Mouse (Mus musculus) cerebellum, adult 9-10 months (tissue): ENCODE measurements around the gene Ophn1.

ENCODE experiments used
- DNase-seq: peaks from one replicate; pipeline ENCODE4 v3.0.0; 2022

Gene Ophn1

DNA sequence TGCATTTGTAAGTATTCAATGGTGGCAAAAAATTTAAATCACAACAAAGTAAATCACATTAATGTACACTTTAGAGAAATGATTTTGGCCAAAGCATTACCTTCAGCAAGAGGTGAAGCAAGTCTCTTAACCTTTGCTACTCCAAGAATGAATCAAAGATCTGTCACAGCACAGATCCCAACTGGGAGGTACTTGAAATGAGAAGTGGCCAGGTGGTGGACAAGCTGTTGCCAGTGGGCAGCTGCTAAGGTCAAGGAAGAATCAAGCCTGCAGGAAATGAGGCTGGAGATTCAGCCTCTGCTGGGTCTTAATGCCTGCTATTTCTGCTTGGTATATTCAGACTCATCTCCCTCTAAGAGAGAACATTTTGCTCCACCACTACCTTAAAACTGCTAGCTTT is 87.0 kb downstream of the Ophn1 start:
- peak; percentile 26 for DNase-seq

DNA sequence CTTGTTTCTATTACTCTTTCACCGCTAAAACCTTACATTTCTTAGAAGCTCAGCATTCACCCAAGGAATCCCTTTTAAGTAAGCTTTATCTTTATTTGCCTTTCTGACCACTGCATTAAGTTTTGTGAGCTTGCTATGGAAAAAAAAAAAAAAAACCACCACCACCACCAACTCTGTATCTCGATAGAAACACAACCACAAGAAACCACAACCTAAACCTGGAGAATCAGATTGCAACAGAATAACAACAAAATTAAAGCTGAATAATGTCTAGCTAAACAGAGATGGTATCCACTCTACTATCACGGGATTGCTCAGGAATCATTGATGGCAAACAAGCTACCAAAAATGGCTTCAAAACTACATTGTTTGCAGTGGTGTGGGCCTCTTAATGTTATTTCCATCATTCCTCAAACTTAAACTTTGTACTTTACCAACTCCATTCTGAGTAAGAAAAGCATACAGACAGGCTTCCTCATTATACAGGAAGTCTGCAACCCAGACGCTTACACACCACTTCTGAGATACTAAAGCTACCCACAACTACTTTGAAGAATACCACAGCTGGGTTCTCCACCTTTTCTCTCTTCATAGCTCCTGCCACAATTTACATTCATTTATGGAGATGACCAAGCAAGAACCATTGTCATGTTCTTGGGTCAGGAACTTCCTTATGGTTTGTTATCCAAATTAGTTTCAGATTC is 116.4 kb downstream of the Ophn1 start:
- DNase-seq = no peak

DNA sequence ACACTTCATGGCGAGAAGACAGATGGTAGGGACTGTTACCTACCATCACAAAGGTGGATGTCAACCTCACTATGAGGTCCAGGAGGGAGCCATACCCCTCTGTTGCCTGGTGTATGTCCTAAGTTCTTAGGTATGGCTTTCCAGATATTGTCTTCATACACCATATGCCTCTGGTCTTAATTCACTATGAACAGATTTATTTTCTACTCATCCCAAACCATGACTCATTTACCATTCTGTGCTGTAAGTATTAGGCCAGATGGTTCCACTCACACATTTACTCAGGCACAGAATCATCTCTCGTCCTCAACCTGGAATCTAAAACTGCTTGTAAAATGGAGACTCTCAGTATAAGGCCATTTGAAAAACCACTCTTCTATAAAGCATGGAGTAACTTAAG is 135.7 kb downstream of the Ophn1 start:
- DNase-seq = peak; percentile 24

DNA sequence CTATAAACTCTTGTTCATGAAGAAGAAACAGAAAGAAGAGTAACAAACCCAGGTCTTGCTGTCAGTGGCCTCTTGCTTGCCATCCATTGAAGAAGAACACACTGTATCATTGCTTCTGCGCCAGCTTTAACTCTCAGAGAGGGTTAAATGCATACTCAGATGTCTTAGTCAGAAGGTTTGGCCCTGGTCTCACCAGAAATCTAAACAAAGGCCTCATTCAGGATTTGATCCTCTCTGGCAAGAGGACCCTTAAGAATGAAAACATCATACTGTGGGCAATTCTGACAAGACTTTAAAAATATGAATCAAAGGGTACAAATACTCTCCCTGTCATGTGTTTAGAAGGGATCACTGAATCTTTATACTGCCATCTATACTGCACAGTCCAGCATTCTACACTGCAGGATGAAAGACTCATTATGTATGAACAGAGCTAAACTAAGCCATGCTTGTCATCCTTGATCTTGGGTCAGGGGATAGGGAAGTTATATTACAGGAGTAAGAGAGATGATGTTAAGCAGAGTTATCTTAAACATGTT is 139.5 kb downstream of the Ophn1 start:
- DNase-seq = no peak

DNA sequence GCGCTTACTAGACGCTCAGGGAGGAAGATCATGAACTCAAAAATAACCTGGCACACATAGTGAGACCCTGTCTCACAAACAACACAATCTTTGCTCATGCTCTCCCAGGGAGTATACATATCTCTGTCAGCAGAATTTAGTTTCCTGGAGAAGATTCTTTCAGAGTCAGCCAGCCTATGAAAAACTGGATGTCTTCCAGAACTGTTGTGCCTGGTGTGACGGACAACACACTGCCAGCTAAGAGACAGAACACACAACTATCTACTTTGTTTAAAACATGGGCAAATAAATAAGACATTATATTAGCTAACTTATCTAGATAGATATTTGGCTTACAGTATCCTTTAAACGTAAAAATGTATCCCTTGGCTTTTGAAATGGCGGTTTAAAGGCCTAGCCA is 154.1 kb downstream of the Ophn1 start:
- DNase-seq = peak; percentile 22

DNA sequence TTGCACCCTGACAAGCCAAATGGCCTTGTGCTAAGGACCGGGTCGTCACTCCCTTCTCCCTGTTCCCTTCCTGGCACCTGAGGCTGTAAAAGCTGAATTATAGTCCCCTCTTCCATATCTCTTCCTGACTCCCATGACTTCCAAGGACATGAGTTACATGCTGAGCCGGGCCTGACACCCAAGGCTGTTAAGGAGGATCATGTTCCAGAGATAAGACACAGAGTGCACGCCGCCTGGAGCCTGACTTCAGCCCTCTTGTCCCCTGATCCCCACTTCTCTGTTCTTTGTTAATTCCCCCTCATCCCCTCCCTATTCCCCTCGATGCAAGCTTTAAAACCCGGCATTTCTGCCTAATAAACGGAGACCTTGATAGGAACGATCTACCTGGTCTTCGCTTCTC is 167.8 kb downstream of the Ophn1 start:
- no peak for DNase-seq

DNA sequence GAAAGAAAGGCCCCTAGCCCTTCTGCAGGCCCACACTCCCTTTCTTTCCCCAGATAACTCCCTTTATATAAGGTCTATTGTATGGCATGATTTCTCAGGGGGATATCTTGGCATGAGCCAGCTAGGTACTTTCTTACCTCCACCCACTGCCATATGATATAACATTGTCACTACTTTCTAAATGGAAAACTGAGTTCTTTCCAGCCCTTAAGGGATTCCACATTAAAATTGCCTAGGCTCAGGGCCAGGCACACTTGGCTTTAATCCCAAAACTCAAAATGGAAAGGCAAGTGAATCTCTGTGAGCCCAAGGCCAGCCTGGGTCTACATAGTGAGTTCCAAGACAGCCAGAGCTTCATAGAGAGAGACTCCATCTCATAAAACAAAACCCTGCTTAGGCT is 183.1 kb downstream of the Ophn1 start:
- DNase-seq = peak; percentile 10

DNA sequence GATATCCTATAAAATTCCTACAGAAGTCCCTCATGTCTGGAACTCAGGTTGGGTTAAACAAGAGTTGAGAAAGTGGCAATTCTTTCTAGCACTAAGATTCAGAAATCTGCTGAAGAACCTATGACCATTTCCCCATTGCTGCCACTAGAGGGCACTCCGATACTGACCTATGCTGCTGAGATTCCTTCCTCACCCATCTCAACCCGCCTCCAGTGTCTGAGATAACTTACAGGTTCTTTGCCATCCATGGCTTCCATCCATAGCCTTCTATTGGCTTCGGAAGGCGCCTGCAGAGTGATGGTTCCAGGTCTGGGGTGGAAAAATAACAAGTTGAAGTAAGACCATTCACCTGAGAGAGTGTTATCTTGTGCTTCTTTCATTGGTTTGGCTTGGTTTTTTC is 189.2 kb downstream of the Ophn1 start:
- peak; percentile 63 for DNase-seq

DNA sequence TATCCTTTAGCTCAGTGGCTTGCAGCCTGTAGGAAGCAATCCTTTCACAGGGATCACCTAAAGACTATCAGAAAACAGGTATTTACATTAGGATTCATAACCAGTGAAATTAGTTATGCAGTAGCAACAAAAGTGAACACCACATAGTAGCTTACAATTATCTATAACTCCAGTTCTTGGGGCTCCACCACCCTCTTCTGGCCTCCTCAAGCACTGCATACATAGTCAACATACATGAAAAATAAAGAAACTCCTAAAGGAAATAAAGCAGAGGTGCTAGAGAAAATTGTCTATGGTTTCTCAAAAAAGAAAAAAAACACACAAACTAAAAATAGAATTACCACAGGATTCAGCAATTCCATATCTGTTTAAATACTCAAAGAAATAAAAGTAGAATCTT is 208.2 kb downstream of the Ophn1 start:
- no peak for DNase-seq

DNA sequence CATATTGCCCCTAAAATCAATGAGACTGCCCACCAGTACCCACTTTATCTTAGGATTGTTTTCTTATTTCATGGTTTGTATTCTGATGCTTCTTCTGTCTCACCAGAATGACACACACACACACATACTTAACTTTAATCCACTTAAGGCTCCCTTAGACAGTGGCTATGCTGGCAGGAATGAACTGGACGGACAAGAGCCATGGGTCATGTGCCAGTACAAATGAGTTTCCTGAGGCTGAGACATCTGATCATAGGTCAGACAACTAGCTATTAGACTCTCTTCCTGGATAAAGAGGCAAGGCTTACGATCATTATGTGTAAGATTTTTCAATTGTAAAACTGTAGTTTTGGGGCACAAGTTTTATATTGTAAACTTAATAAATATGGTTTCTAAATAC is 209.5 kb downstream of the Ophn1 start:
- DNase-seq = no peak

DNA sequence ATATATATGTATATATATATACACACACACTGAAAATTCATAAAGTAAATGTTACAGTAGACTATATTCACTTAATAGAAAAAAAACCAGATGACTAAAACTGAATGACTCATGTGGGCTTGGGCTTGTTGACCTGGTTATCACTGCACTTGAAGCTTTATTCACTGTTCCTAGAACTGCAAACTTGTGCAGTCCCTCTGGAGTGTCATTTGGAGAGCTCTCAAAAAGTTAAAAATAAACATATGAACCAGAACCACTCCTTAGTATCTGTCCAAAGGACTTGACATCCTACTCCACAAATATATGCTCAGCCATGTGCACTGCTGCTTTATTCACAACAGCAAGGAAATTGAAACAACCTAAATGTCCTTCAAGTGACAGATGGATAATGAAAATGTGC is 219.8 kb downstream of the Ophn1 start:
- DNase-seq = no peak

DNA sequence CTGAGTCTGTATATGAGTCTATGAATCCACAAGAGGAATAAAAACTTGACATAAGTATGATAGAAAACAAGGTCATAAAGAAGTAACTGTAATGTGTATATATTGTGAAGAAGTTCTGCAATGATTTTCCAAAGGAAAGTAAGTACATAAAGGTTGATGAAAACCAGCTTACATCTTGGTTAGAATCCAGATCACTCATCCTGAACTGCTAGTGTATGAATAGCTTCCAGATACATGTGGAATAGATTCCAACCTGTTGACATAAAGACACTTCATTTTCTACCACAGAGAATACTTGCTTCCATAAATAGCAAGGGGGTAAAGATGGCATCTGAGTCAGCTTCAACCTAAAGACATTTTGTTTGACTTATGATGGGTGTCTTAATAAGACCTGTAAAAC is 239.4 kb downstream of the Ophn1 start:
- DNase-seq = no peak

DNA sequence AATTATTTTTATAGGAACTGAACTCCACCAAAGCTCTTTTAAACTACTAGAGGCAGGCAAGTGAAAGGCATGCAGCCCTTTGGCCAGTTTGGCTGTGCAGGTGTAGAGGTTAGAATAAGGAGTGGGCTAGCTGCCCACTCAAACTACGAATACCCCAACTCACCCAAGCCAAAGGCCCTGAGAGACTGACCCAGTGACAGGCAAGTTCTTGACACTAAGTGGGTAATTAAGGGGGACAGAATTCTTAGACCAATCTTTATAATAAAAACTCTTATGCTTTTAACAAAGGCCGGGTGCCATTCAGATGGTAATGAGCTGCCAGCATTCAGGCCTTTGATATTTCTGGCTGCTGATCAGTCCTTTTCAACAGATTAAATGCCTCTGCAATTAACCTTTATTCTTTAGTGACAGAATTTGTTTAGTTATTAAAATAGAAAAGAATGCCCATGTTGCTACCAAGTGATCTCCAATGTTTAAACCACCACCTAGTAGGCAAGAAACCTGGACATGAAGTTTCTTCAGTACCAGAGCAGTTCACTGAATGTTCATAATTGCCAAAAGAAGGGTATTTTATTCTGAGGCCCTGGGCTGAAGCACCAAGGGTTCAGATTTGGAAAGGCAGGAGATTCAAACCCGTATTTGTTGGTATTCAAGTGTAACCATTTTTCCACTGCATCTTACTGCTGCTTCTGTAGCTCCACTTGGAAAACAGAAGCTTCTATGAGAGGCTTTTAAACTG is 262.0 kb downstream of the Ophn1 start:
- DNase-seq = no peak

DNA sequence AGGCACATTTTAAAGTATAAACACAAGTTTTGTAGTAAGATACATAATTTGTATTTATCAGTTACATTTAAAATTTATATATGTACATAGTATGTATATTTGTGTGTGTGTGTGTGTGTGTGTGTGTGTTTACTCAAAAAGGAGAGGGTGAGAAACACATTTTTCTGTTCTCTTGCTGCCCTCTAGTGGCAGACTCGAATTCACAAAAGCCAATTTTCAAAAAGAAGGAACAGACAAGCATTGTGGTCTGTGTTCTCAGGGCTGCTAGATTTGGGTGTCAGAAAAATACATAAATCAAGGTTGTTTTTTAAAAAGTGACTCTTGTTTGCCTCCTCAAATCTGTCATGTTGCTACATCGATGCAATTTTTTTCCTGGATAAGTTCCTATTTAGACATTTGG is 272.0 kb downstream of the Ophn1 start:
- DNase-seq = peak; percentile 26

DNA sequence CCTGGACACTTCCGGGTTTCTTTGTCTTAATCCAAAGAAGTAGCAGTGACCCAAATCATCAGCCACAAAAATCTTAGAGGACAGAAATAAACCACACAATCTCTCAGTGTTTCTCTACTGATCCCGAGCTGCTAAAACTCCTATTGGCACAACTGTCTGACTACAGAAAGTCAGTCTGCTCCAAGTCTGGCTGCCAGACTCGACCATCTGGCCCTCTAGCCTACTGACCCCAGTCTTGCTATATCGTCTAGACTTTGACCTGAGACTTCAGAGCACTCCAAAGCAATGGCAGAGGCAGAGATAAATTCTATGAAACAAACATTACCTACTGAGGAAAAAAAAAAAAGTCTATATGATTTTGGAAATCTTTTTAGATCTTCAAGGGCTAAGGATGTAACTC is 273.4 kb downstream of the Ophn1 start:
- DNase-seq = peak; percentile 7

DNA sequence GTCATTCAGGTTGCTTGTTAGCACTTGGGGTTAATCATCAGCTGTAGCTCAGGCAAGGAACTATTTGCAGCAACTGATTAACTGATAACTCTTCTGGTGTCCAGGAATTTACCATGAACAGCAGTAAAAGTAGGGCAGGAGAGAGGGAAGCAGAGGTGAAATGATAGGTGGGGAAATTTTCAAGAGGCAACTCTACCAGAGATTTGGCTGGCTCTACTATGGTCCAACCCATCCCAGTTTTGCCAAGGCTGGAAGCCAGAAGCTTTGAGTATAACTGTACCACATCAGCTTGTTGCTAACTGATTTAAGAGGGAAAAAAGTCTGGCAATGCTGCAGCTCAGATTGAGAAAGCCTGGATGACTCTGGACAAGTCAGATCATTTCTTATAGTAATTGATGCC is 316.6 kb downstream of the Ophn1 start:
- DNase-seq = no peak

DNA sequence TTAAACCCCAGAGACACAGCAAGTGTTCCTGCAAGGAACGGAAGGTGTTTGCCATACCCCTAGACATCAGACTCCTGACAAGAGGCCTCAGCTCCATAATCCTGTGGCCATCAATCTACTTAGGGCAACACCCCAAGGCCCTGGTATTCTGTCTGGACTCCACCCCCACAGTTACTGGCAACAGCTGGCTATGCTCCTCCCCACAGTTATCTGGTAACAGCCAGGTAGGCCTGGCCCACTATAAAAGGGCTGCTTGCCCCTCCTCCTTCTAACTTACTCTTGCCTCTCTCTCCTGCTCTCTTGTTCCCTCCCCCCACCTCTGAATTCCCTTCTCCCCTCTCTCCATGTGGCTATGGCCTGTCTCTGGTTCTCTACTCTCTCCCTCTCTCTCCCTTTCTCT is 344.4 kb downstream of the Ophn1 start:
- DNase-seq = no peak

DNA sequence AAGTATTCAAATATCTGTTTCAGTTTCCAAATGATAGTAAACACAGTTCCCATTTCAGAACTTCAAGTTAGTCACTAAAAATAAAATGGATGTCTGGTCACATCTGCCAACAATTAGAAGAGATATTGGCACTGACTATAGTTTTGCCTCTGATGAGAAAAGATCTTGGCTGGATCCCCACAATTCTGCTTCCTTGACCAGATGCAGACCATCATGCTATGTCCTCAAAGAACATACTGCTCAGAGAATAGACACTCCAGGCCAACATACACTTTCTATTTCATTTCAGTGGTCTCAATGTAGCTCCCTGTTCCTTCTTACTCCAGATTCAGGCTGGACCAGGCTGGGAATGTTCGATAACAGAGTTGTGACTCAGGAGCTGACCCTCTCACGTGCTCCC is 375.5 kb downstream of the Ophn1 start:
- no peak for DNase-seq

DNA sequence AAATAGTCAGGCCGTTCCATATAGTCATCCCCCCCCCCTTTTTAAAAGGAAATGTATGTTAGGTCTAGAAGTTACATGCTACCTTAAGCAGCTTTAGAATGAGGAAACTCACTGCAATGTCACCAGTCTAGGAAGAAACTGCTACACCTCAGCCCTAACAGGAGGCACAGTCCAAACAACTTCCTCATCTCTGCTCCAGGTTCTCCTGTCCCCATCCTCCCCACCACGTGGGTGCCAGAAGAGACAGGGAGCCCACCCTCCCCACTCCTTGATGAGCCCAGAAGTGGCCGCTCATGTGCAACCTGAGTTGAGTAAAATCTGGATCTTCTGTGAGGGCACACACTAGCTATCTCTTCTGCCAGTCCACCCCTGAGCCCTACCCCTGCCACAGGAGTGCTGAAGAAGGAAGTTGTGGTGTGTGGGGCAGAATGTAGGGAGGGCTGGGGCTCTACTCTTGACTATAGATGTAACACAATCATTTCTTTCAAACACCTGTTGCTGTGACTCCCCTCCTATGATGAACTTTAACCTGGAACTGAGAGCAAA is 376.4 kb downstream of the Ophn1 start:
- DNase-seq = no peak
